Mouse (Mus musculus): Measurements from ENCODE around the gene Trim2. TPM values are rescaled to one million over a fixed set of nuclear protein-coding genes. Genes with fewer than 3 reads are reported as not detected.

Gene Trim2
- total and polyA plus RNA-seq, 3 experiments = 2.4 to 3.3 (median 2.5) TPM

DNA sequence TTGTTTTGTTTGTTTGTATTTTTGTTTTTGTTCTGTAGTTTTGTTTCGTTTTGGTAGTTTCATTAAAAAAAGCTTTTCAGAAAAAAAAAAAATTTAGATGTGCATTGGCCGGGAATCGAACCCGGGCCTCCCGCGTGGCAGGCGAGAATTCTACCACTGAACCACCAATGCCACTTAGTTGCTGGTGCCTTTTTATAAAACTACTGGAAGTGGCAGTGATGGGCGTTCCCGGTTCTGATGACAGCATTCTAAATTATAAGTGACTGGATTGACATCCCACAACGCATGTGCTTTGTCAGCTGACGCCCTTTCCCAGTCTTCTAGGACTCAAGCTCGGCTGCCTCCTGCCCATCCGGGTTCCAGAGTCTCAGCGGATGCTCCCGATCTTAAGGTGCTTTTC, 77.8 kb downstream of the Trim2 start:
- H3K27me3 ChIP-seq (replicated peaks) = no peaks in the 10 kb centered on the region
- peak overlapping the region; percentile 56 to 76 (median 65) for H3K4me3 ChIP-seq (replicated peaks in 1 of 3; ENCODE audit: low read depth in 2 of 3, low read length in 2 of 3, poor library complexity in 1 of 3)
- H3K36me3 ChIP-seq (replicated peaks in 1 of 2; ENCODE audit: control insufficient read depth in 1 of 2, insufficient read depth in 1 of 2, low read length in 1 of 2) = peaks cover 0 to 2% of the 10 kb centered on the region in 2 experiments
- in situ Hi-C loops (cut with MboI; ENCODE audit: low pct_ligation_motif_present, low pct_unique_long_range_greater_than_20kb, low sequenced_read_pairs) = no loop called here
- H3K9ac ChIP-seq (ENCODE audit: insufficient read depth, low read depth) = peak overlapping the region; percentile 2; the same call in 1 of the 2 replicates
- peak overlapping the region; percentile 63 for H3K4me2 ChIP-seq (ENCODE audit: insufficient read depth, low read depth, poor library complexity, severe bottlenecking)
- no peaks in the 10 kb centered on the region for H3K79me2 ChIP-seq (replicated peaks; ENCODE audit: control insufficient read depth, extremely low read depth, insufficient read depth, poor library complexity, severe bottlenecking)
- H3K27ac ChIP-seq (ENCODE audit: insufficient read depth, low read depth) = no peak overlapping the region
- no peak for TF ChIP-seq E2F4 (IDR thresholded peaks at IDR 0.05; ENCODE audit: insufficient replicate concordance, low read depth, low read length)
- no peak for TF ChIP-seq POLR2AphosphoS2 (IDR thresholded peaks at IDR 0.05; ENCODE audit: low read depth, low read length)
- peak; percentile 78 for TF ChIP-seq ZNF384 (IDR thresholded peaks at IDR 0.05; ENCODE audit: low read depth, low read length)
- peak; percentile 53 for TF ChIP-seq MAX (IDR thresholded peaks at IDR 0.05; ENCODE audit: low read length)
- TF ChIP-seq ELF1 (IDR thresholded peaks at IDR 0.05; ENCODE audit: low read depth, low read length) = peak; percentile 80
- peak; percentile 99 for TF ChIP-seq TBP (conservative IDR thresholded peaks at IDR 0.05; ENCODE audit: low read depth, low read length)
- peak; percentile 43; the same call in 1 of the 2 replicates for TF ChIP-seq CHD1 (IDR thresholded peaks at IDR 0.05; ENCODE audit: low read depth, low read length)
- no peak for TF ChIP-seq NELFE (IDR thresholded peaks at IDR 0.05; ENCODE audit: low read depth, low read length)
- TF ChIP-seq BHLHE40 (IDR thresholded peaks at IDR 0.05; ENCODE audit: low read depth, low read length) = peak; percentile 33
- TF ChIP-seq CTCF (conservative IDR thresholded peaks at IDR 0.05 in 1 of 2, IDR thresholded peaks at IDR 0.05 in 1 of 2; ENCODE audit: low read depth in 2 of 2, low read length in 2 of 2) = no peak
- 0 out of 2 replicates have a peak, but pooled peaks have one; percentile 6 for TF ChIP-seq ETS1 (conservative IDR thresholded peaks at IDR 0.05; ENCODE audit: low read depth, low read length)
- TF ChIP-seq MAFK (IDR thresholded peaks at IDR 0.05; ENCODE audit: insufficient replicate concordance, low read length) = peak; percentile 91; the same call in 1 of the 2 replicates
- TF ChIP-seq MAZ (IDR thresholded peaks at IDR 0.05; ENCODE audit: low read depth, low read length) = peak; percentile 17
- TF ChIP-seq KAT2A (IDR thresholded peaks at IDR 0.05; ENCODE audit: insufficient replicate concordance, low read length) = peak; percentile 67; the same call in 1 of the 2 replicates
- TF ChIP-seq HCFC1 (IDR thresholded peaks at IDR 0.05; ENCODE audit: low read depth, low read length) = 0 out of 2 replicates have a peak, but pooled peaks have one; percentile 4
- 0 out of 2 replicates have a peak, but pooled peaks have one; percentile 28 for TF ChIP-seq NRF1 (IDR thresholded peaks at IDR 0.05; ENCODE audit: low read depth, low read length)
- peaks cover 4% of the 10 kb centered on the region for H3K9me3 ChIP-seq (replicated peaks; ENCODE audit: low read length)
- peak; percentile 65 for DNase-seq (ENCODE audit: extremely low read depth)
- peaks cover 2 to 30% of the 10 kb centered on the region in 2 experiments; a peak in 2 of 4 replicates for H3K4me1 ChIP-seq (ENCODE audit: control insufficient read depth in 1 of 2, insufficient read depth in 2 of 2)
- dilution Hi-C loops (cut with MboI; ENCODE audit: extremely low pct_ligation_motif_present, extremely low pct_unique_long_range_greater_than_20kb, low sequenced_read_pairs) = no loop called here

DNA sequence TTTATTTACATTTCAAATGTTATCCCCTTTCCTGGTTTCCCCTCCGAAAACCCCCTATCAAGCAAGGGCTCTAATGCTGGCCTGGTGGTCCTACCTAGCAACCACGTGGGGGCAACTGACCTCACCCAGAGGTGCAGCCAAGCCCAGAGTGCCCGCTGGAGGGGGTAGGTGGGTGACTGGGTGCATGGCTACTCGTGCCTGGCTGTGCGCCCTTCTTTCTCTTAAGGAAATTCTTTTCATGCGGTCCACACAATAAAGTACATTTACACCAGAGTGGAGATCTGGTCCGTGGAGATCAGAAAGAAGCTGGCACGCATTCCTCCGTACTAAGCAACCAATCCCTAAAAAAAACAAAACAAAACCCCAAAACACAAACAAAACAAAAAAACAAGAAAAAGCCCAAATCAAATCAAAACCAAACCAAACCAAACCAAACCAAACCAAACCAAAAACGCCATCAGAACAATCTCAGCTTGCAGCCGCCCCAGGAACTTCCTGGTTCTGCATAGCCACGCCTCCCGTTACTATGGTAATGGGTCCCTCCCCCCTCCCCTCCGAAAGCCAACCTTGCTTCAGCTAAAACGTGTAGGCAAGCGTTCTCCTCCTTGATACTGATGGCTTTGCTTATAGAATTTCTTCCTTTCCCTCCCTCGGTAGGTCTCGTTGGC, 78.3 kb downstream of the Trim2 start:
- in situ Hi-C loops (cut with MboI; ENCODE audit: low pct_ligation_motif_present, low pct_unique_long_range_greater_than_20kb, low sequenced_read_pairs) (no loop called here), dilution Hi-C loops (cut with MboI; ENCODE audit: extremely low pct_ligation_motif_present, extremely low pct_unique_long_range_greater_than_20kb, low sequenced_read_pairs) (no loop called here)
- peak overlapping the region; percentile 56 to 76 (median 65) for H3K4me3 ChIP-seq (replicated peaks in 1 of 3; ENCODE audit: low read depth in 2 of 3, low read length in 2 of 3, poor library complexity in 1 of 3)
- H3K79me2 ChIP-seq (replicated peaks; ENCODE audit: control insufficient read depth, extremely low read depth, insufficient read depth, poor library complexity, severe bottlenecking) = no peaks in the 10 kb centered on the region
- peak; percentile 42; the same call in 1 of the 2 replicates for TF ChIP-seq HCFC1 (IDR thresholded peaks at IDR 0.05; ENCODE audit: low read depth, low read length)
- TF ChIP-seq ETS1 (conservative IDR thresholded peaks at IDR 0.05; ENCODE audit: low read depth, low read length) = no peak
- TF ChIP-seq E2F4 (IDR thresholded peaks at IDR 0.05; ENCODE audit: insufficient replicate concordance, low read depth, low read length) = no peak
- peak in 1 of 2 experiments; percentile 57; a peak in 2 of 4 replicates for TF ChIP-seq CTCF (conservative IDR thresholded peaks at IDR 0.05 in 1 of 2, IDR thresholded peaks at IDR 0.05 in 1 of 2; ENCODE audit: low read depth in 2 of 2, low read length in 2 of 2)
- peak; percentile 91 for TF ChIP-seq ELF1 (IDR thresholded peaks at IDR 0.05; ENCODE audit: low read depth, low read length)
- TF ChIP-seq MAZ (IDR thresholded peaks at IDR 0.05; ENCODE audit: low read depth, low read length) = peak; percentile 87
- peak; percentile 7; the same call in 1 of the 2 replicates for TF ChIP-seq USF1 (IDR thresholded peaks at IDR 0.05; ENCODE audit: low read depth, low read length)
- peak; percentile 77; the same call in 1 of the 2 replicates for TF ChIP-seq NELFE (IDR thresholded peaks at IDR 0.05; ENCODE audit: low read depth, low read length)
- no peak for TF ChIP-seq ZNF384 (IDR thresholded peaks at IDR 0.05; ENCODE audit: low read depth, low read length)
- peak; percentile 45; the same call in 1 of the 2 replicates for TF ChIP-seq POLR2AphosphoS2 (IDR thresholded peaks at IDR 0.05; ENCODE audit: low read depth, low read length)
- peak; percentile 26 for TF ChIP-seq SMC3 (IDR thresholded peaks at IDR 0.05; ENCODE audit: low read depth, low read length)
- no peak for TF ChIP-seq ZMIZ1 (IDR thresholded peaks at IDR 0.05; ENCODE audit: low read depth, low read length)
- peak; percentile 21 for TF ChIP-seq MYC (IDR thresholded peaks at IDR 0.05; ENCODE audit: low read depth, low read length)
- TF ChIP-seq SIN3A (IDR thresholded peaks at IDR 0.05; ENCODE audit: low read length) = peak; percentile 48; the same call in 1 of the 2 replicates
- TF ChIP-seq MXI1 (IDR thresholded peaks at IDR 0.05; ENCODE audit: low read depth, low read length) = peak; percentile 76
- TF ChIP-seq POLR2A (IDR thresholded peaks at IDR 0.05; ENCODE audit: low read depth, low read length) = peak; percentile 77
- no peak for TF ChIP-seq KAT2A (IDR thresholded peaks at IDR 0.05; ENCODE audit: insufficient replicate concordance, low read length)
- peaks cover 2 to 30% of the 10 kb centered on the region in 2 experiments; a peak in 2 of 4 replicates for H3K4me1 ChIP-seq (ENCODE audit: control insufficient read depth in 1 of 2, insufficient read depth in 2 of 2)
- H3K9me3 ChIP-seq (replicated peaks; ENCODE audit: low read length) = peaks cover 1% of the 10 kb centered on the region
- peak; percentile 93 for DNase-seq (ENCODE audit: extremely low read depth)
- H3K9ac ChIP-seq (ENCODE audit: insufficient read depth, low read depth) = peak overlapping the region; percentile 56
- H3K4me2 ChIP-seq (ENCODE audit: insufficient read depth, low read depth, poor library complexity, severe bottlenecking) = peak overlapping the region; percentile 63
- H3K36me3 ChIP-seq (replicated peaks in 1 of 2; ENCODE audit: control insufficient read depth in 1 of 2, insufficient read depth in 1 of 2, low read length in 1 of 2) = peaks cover 0 to 2% of the 10 kb centered on the region in 2 experiments
- peak overlapping the region; percentile 45 for H3K27ac ChIP-seq (ENCODE audit: insufficient read depth, low read depth)
- H3K27me3 ChIP-seq (replicated peaks) = no peaks in the 10 kb centered on the region

Data from CH12.LX (cell line).